Mouse (Mus musculus) CH12.LX (cell line): Measurements from ENCODE around the gene Tiam1. TPM values are rescaled to one million over a fixed set of nuclear protein-coding genes. Genes with fewer than 3 reads are reported as not detected.

Experiments used
- DNase-seq: peaks from one replicate; pipeline ENCODE4 v3.0.0-alpha.2; 2013; ENCODE audit errors: extremely low read depth
- H3K27ac ChIP-seq: 2 replicates; pipeline ENCODE4 v1.5.1; 2012; ENCODE audit warnings: low read depth, mild to moderate bottlenecking, control low read depth, moderate library complexity; ENCODE audit not compliant: insufficient read depth
- H3K27me3 ChIP-seq: replicated peaks from 2 replicates; pipeline ENCODE3; 2012; ENCODE audit warnings: inconsistent platforms
- H3K36me3 ChIP-seq, 2 experiments: replicated peaks in 1 of 2; 2 replicates each; pipeline versions ENCODE3 to v1.6.1; 2012; ENCODE audit warnings: inconsistent platforms in 1 of 2, low read length in 1 of 2, mild to moderate bottlenecking in 1 of 2, mixed read lengths in 1 of 2, moderate library complexity in 1 of 2; ENCODE audit not compliant: control insufficient read depth in 1 of 2, insufficient read depth in 1 of 2
- H3K4me1 ChIP-seq, 2 experiments: 2 replicates each; pipeline ENCODE4 v1.6.1; 2012; ENCODE audit warnings: inconsistent platforms in 1 of 2, moderate library complexity in 1 of 2; ENCODE audit not compliant: insufficient read depth in 2 of 2, control insufficient read depth in 1 of 2
- H3K4me2 ChIP-seq: 2 replicates; pipeline ENCODE4 v1.6.1; 2012; ENCODE audit warnings: low read depth, mild to moderate bottlenecking, control low read depth; ENCODE audit not compliant: poor library complexity, insufficient read depth, severe bottlenecking
- H3K4me3 ChIP-seq, 3 experiments: fragments of 150-350 bp in 1 of 3; sonication (generic) in 1 of 3; replicated peaks in 1 of 3; 2 replicates each; pipeline versions ENCODE3 to v1.5.1; 2011 to 2012; ENCODE audit warnings: low read depth in 2 of 3, low read length in 2 of 3, mild to moderate bottlenecking in 2 of 3, moderate library complexity in 2 of 3, control low read depth in 1 of 3, improper control_type of control experiment in 1 of 3, inconsistent platforms in 1 of 3, mixed read lengths in 1 of 3; ENCODE audit not compliant: poor library complexity in 1 of 3
- H3K79me2 ChIP-seq: replicated peaks from 2 replicates; pipeline ENCODE4 v1.6.1; 2012; ENCODE audit warnings: mild to moderate bottlenecking, moderate library complexity; ENCODE audit not compliant: control insufficient read depth, poor library complexity, insufficient read depth, severe bottlenecking; ENCODE audit errors: extremely low read depth
- H3K9ac ChIP-seq: 2 replicates; pipeline ENCODE4 v1.6.1; 2012; ENCODE audit warnings: low read depth, mild to moderate bottlenecking, control low read depth, moderate library complexity; ENCODE audit not compliant: insufficient read depth
- H3K9me3 ChIP-seq: replicated peaks from 2 replicates; pipeline ENCODE3; 2012; ENCODE audit warnings: low read length, inconsistent platforms, mixed read lengths
- BHLHE40 ChIP-seq: IDR thresholded peaks from 2 replicates; pipeline ENCODE4 v1.6.1; 2011; ENCODE audit warnings: mild to moderate bottlenecking, low read depth, low read length, improper control_type of control experiment
- CHD1 ChIP-seq: IDR thresholded peaks from 2 replicates; pipeline ENCODE4 v1.6.1; 2012; ENCODE audit warnings: low read depth, low read length, improper control_type of control experiment, inconsistent platforms
- CHD2 ChIP-seq: IDR thresholded peaks from 2 replicates; pipeline ENCODE4 v1.6.1; 2011; ENCODE audit warnings: low read length, improper control_type of control experiment
- CTCF ChIP-seq, 2 experiments: IDR thresholded peaks in 1 of 2; conservative IDR thresholded peaks in 1 of 2; 2 replicates each; pipeline ENCODE4 v1.5.1; 2011 to 2012; ENCODE audit warnings: low read depth in 2 of 2, low read length in 2 of 2, improper control_type of control experiment in 1 of 2, inconsistent platforms in 1 of 2, mild to moderate bottlenecking in 1 of 2, moderate library complexity in 1 of 2
- ETS1 ChIP-seq: conservative IDR thresholded peaks from 2 replicates; pipeline ENCODE4 v1.6.1; 2012; ENCODE audit warnings: low read depth, mild to moderate bottlenecking, inconsistent platforms, low read length, improper control_type of control experiment, moderate library complexity
- GABPA ChIP-seq: IDR thresholded peaks from 2 replicates; pipeline ENCODE4 v1.6.1; 2012; ENCODE audit warnings: low read depth, low read length, improper control_type of control experiment, inconsistent platforms; ENCODE audit not compliant: insufficient replicate concordance
- HCFC1 ChIP-seq: IDR thresholded peaks from 2 replicates; pipeline ENCODE4 v1.6.1; 2012; ENCODE audit warnings: low read depth, mild to moderate bottlenecking, inconsistent platforms, low read length, improper control_type of control experiment
- IRF4 ChIP-seq: IDR thresholded peaks from 2 replicates; pipeline ENCODE4 v1.6.1; 2014; ENCODE audit warnings: low read depth, mild to moderate bottlenecking, inconsistent platforms, low read length, improper control_type of control experiment
- JUND ChIP-seq: conservative IDR thresholded peaks from 2 replicates; pipeline ENCODE4 v1.6.1; 2011; ENCODE audit warnings: low read depth, low read length, improper control_type of control experiment
- MAZ ChIP-seq: IDR thresholded peaks from 2 replicates; pipeline ENCODE4 v1.6.1; 2012; ENCODE audit warnings: low read depth, mild to moderate bottlenecking, inconsistent platforms, low read length, improper control_type of control experiment, moderate library complexity
- NELFE ChIP-seq: IDR thresholded peaks from 2 replicates; pipeline ENCODE4 v1.6.1; 2011; ENCODE audit warnings: low read depth, low read length, improper control_type of control experiment
- PAX5 ChIP-seq: IDR thresholded peaks from 2 replicates; pipeline ENCODE4 v1.6.1; 2012; ENCODE audit warnings: low read length, inconsistent platforms, mixed read lengths
- RAD21 ChIP-seq: IDR thresholded peaks from 2 replicates; pipeline ENCODE4 v1.6.1; 2011; ENCODE audit warnings: low read depth, mild to moderate bottlenecking, low read length, improper control_type of control experiment, moderate library complexity
- RCOR1 ChIP-seq: conservative IDR thresholded peaks from 2 replicates; pipeline ENCODE4 v1.6.1; 2012; ENCODE audit warnings: low read depth, mild to moderate bottlenecking, inconsistent platforms, low read length, improper control_type of control experiment
- TBP ChIP-seq: conservative IDR thresholded peaks from 2 replicates; pipeline ENCODE4 v1.6.1; 2011; ENCODE audit warnings: low read depth, low read length, improper control_type of control experiment
- TCF12 ChIP-seq: IDR thresholded peaks from 2 replicates; pipeline ENCODE4 v1.6.1; 2014; ENCODE audit warnings: low read depth, mild to moderate bottlenecking, inconsistent platforms, low read length, improper control_type of control experiment
- UBTF ChIP-seq: IDR thresholded peaks from 2 replicates; pipeline ENCODE4 v1.6.1; 2012; ENCODE audit warnings: low read depth, mild to moderate bottlenecking, inconsistent platforms, low read length, improper control_type of control experiment, moderate library complexity
- USF1 ChIP-seq: IDR thresholded peaks from 2 replicates; pipeline ENCODE4 v1.6.1; 2014; ENCODE audit warnings: low read depth, mild to moderate bottlenecking, inconsistent platforms, low read length, improper control_type of control experiment
- ZKSCAN1 ChIP-seq: IDR thresholded peaks from 2 replicates; pipeline ENCODE4 v1.6.1; 2012; ENCODE audit warnings: low read depth, inconsistent platforms, low read length, improper control_type of control experiment, borderline replicate concordance
- dilution Hi-C: fragments of 300-500 bp; cut with MboI; formaldehyde crosslinking; loops from 2 replicates; pipeline ENCODE4 v1.14.3; 2020; ENCODE audit warnings: low sequenced_read_pairs; ENCODE audit not compliant: extremely low pct_unique_long_range_greater_than_20kb, extremely low pct_ligation_motif_present
- in situ Hi-C: fragments of 300-500 bp; cut with MboI; formaldehyde crosslinking; loops from 3 replicates; pipeline ENCODE4 v1.14.3; 2019; ENCODE audit warnings: low sequenced_read_pairs, low pct_ligation_motif_present, low pct_unique_long_range_greater_than_20kb, mixed read lengths
- polyA plus RNA-seq: library from polyadenylated mRNA; unstranded; fragments of >175 nt; gene quantifications from 2 replicates; pipeline ENCODE4 v1.2.1, GENCODE M21; 2012; ENCODE audit warnings: low read depth; ENCODE audit not compliant: insufficient read length
- total RNA-seq, 2 experiments: library from RNA; depleted of rRNA; stranded (reverse); fragments of 300-350 nt in 1 of 2; fragments of >200 nt in 1 of 2; gene quantifications; 2 replicates each; pipeline ENCODE4 v1.2.3; 2012 to 2014

Tiam1 gene
- total and polyA plus RNA-seq, 3 experiments: 0.03 to 0.40 (median 0.04) TPM

- no peak for TF ChIP-seq BHLHE40
These were observed 115.7 kb downstream of the Tiam1 start (continued) for GRCm38 (mm10) chr16:90027886-90028285.

GRCm38 (mm10) chr16:90025526-90026172 is 117.9 kb downstream of the Tiam1 start:
- DNase-seq: no peak

GRCm38 (mm10) chr16:90023665-90024010 is 119.9 kb downstream of the Tiam1 start:
- dilution Hi-C loops (no loop called here), in situ Hi-C loops (no loop called here)
- Histone ChIP-seq H3K36me3 (no peaks in the 10 kb centered on the region), H3K4me3 (no peak overlapping the region), H3K4me1 (no peaks in the 10 kb centered on the region), H3K4me2 (no peak overlapping the region), H3K27me3 (peaks cover 11% of the 10 kb centered on the region), H3K9me3 (peaks cover 67% of the 10 kb centered on the region), H3K79me2 (no peaks in the 10 kb centered on the region), H3K27ac (no peak overlapping the region), H3K9ac (no peak overlapping the region)
- no peak for TF ChIP-seq JUND
- no peak for TF ChIP-seq UBTF
- no peak for TF ChIP-seq GABPA
- no peak for TF ChIP-seq CHD2
- TF ChIP-seq CHD1: no peak
- no peak for TF ChIP-seq ZKSCAN1
- no peak for TF ChIP-seq MAZ
- no peak for TF ChIP-seq RCOR1
- no peak for TF ChIP-seq ETS1
- DNase-seq: no peak

More at GRCm38 (mm10) chr16:90025526-90026172, 117.9 kb downstream of the Tiam1 start:
- Histone ChIP-seq H3K4me3 (no peak overlapping the region), H3K9ac (no peak overlapping the region), H3K4me1 (no peaks in the 10 kb centered on the region), H3K79me2 (no peaks in the 10 kb centered on the region), H3K9me3 (peaks cover 64% of the 10 kb centered on the region), H3K4me2 (no peak overlapping the region), H3K36me3 (no peaks in the 10 kb centered on the region), H3K27me3 (peaks cover 8% of the 10 kb centered on the region), H3K27ac (no peak overlapping the region)
- in situ Hi-C loops: no loop called here
- no peak for TF ChIP-seq HCFC1
- no peak for TF ChIP-seq USF1
- TF ChIP-seq MAZ: no peak
- no peak for TF ChIP-seq IRF4
- no peak for TF ChIP-seq PAX5
- TF ChIP-seq CHD2: no peak
- no peak for TF ChIP-seq RAD21
- TF ChIP-seq TBP: no peak
- TF ChIP-seq TCF12: no peak
- no peak for TF ChIP-seq NELFE
- no peak for TF ChIP-seq CTCF (conservative IDR thresholded peaks at IDR 0.05 in 1 of 2, IDR thresholded peaks at IDR 0.05 in 1 of 2; ENCODE audit: low read depth in 2 of 2, low read length in 2 of 2)
- dilution Hi-C loops: no loop called here
